Mouse (Mus musculus) adrenal gland, postnatal 25 days (tissue): ENCODE results near the gene Stx5a. TPM values are rescaled to one million over a fixed set of nuclear protein-coding genes. Genes with fewer than 3 reads are reported as not detected.

Experiments used
- DNase-seq: peaks from one replicate; pipeline ENCODE4 v3.0.0; 2021; ENCODE audit warnings: mixed read lengths
- total RNA-seq: library from RNA; stranded (reverse); gene quantifications from 2 replicates; pipeline ENCODE4 v1.2.3, GENCODE M21; 2021

Gene Stx5a
- total RNA-seq, 1 experiment from 2014 or later, result 106 TPM

DNA sequence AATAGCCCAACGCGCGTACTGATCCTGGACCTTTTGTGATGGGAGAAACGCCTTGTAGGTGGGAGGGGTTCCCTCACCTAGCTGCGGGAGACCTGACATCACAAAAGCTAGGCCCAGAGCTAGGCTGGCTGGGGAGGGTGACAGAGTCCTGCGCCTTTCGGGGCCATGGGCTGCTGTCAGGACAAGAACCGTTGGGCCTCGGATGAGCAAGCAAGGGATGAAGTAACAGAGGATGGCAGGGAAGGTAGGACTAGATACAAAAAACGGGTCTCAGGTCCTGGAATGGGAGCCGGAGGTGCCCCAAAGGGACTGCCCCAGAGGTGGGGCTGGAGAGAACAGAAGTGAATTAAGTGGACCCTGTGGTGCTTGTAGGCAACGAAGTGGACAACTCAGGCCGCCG lies 610 bp upstream of the Stx5a start, which contains the start of gene 1700092M07Rik:
TSS of gene 1700092M07Rik (plus strand) at position 116 of the 400 bp plus-strand sequence.
- DNase-seq, result no peak

DNA sequence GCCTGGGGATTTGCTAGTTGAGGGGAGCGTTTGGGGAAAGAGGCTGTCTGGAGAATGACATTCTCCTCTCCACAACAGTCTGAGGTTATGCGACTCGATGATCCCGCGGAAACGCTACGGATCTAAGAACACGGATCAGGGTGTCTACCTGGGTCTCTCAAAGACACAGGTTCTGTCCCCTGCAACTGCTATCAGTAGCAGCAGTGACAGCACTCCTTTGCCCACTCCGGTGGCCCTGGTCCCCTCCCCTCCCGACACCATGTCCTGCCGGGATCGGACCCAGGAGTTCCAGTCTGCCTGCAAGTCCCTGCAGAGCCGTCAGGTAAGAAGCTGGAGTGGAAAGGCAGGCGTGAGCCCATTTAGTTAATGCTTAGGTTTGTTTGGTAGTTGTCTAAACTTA lies 963 bp downstream of the Stx5a start:
- DNase-seq, result no peak

DNA sequence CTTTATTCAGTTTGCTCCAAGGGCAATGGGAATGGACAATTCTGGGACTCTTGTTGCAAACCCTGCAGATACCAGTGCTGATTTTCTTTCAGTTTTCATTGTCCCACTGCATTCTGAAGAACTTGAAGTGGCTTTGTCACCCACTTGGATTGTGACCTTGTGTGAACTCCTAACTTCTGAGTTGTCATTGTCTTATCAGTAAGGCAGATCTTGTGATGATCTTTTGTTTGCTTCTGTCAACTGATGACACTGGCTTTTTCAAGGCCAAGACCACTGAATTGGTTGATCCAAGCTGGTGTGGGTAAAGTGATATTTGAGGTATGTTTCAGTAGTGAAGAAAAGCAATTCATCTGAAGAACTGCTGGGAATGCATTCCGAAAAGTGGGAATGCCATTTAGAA lies 4.2 kb downstream of the Stx5a start:
- no peak for DNase-seq

DNA sequence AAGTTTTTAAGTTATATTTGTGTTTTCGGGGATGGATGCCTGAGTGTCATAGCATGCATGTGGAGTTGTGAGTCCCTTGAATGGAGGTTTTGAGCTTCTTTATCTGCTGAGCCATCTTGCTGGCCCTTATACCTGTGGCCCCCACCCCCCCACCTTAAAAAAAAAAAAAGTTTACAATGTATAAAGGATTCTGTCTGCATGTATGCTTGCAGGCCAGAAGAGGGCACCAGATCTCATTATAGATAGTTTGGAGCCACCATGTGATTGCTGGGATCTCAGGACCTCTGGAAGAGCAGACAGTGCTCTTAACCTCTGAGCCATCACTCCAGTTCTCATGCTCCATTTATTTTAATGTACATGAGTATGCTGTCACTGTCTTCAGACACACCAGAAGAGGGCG lies 6.2 kb downstream of the Stx5a start:
- DNase-seq, result no peak

DNA sequence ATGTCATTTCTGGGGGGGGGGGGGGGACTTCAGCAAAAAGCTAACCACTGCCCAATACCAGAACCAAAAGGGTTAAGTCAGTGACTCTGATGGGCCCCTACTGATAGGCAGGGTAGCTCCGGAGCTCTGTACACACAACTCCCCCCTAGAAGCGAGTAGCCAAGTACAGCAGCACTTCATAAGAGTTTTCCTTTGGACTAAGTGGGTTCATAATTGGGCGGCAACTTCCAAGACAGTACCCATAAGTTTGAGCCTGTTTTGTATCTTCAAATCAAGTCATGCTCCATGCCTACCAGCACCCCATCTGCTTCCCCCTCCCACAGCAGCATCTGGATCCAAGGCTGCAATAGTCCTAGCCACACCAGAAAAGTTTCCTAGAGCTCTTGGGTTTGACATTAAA lies 14.4 kb downstream of the Stx5a start:
- no peak for DNase-seq

DNA sequence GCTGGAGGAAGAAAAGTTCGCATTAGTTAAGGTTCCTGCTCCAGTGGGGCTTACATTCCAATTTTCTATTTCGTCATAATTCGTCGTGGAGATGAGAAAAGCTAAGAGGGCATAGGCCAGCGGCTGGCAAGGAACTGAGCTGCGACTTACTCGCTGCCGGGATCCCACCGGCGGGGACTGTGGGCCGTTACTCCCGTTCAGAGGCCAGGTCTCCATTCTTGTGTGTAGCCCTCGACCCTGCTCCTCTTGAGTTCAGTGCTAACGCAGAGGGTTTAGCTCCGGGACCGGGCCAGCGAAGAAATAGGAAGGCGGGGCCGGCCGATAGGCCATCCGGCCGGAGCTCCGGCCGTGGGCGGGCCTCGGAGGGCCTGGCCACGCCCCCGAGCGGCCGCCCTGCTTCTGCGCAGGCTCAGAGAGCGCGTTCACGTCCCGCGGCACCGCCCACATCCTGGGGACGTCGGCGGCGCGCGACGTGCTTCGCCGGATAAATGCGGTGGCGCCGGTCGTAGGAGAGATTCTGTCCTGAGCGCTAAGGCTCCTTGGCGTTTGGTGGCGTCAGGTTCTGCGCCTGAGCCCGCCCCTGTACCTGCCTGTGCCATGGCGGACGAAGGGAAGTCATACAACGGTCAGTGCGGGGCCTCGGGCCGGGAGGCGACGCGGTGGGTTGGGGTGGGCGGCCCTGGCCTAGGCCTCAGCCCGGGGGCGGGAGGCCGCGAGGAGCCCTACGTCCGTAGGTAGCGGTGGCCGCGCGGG lies 15.6 kb downstream of the Stx5a start, which contains the start of gene Nxf1:
TSS of gene Nxf1 (plus strand) at position 439 of the 753 bp plus-strand sequence.
- peak; percentile 96 for DNase-seq

DNA sequence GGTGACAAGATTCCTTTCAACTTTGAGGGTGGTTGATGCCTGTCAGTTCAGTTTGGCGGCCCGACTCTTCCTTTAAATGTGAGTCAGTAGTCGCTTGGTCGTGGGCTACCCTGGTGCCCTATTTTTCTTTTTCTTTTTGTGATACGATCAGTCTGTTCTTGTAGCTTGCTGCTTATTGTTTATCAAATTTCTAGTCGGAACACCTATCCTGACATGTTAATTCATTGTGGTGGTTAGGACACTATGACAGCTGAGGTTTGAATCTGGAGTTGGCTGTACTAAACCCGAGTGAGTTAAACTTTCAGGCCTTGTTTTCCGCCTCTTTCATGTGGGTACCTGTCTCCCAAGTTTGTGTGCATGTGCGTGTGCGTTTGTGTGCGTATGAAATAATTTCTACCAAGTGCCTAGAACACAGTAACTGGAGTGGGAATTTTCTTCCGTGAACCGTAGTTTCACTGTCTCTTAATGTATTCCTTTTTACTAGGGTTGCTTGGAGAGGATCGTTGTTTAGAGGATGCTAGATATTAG lies 16.3 kb downstream of the Stx5a start:
- DNase-seq, result no peak

DNA sequence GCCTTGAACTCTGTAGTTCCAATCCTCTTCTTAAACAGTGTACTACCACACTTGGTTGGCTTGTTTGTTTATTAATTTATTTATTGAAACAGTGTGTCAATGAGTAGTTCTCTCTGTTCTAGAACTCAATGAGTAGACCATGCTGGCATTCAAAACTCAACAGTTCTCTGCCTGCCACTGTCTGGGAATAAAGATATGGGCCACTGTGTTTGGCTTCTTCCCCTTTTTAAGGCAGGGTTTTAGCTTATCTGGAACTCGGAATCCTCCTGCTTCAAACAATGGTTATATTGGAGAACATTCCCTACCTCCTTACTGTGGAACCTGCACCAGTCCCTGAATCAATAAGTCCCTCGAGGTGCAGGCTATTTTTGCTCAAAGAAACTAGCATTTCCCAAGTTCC lies 17.7 kb downstream of the Stx5a start:
- DNase-seq, result no peak

DNA sequence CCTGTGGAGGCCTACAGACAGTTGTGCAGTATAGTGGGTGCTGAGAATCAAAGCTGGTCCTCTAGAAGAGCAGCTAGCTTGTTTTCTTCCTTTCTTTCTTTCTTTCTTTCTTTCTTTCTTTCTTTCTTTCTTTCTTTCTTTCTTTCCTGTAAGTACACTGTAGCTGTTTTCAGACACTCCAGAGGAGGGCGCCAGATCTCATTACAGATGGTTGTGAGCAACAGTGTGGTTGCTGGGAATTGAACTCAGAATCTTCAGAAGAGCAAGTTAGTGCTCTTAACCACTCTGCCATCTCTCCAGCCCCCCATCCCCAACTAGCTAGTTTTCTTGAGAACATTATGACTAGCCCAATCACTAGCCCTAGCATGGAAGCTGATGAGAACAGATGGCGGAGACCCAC lies 19.5 kb downstream of the Stx5a start:
- no peak for DNase-seq

DNA sequence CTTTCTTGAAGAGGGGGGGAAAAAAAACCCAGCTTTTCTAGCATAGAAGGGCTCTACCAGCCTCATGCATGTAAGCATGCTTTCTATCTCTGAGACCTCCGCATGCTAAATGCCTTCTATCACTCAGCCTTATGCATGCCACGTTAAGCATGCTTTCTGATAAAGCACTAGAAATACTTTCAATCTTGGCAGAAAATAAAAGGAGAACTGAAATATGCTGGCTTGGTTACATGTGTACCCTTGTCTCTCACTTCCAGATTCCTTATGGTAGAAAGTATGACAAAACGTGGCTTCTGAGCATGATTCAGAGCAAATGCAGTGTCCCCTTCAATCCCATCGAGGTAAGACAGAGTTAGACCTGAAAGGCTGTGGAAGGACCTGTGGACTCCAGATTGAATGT lies 22.1 kb downstream of the Stx5a start:
- DNase-seq, result no peak

DNA sequence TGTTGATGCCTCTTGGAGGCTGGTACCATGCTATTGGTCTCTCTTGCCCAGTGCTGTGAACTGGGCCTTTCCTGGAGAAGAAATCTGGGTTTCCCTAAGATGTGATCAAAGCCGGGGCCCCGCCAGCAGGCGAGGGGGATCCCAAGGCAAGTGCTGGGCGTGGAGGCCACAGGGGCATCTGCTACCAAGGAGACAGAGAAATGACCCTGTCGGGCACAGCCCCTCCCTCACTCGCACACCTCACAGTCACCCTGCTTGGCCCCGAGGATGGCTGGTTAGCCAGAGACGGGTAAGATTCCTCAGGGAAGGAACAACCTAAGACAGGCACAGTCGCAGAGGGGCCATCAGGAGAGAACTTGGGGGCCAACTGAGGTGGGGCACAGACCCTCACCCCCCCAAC lies 24.3 kb downstream of the Stx5a start:
- no peak for DNase-seq

DNA sequence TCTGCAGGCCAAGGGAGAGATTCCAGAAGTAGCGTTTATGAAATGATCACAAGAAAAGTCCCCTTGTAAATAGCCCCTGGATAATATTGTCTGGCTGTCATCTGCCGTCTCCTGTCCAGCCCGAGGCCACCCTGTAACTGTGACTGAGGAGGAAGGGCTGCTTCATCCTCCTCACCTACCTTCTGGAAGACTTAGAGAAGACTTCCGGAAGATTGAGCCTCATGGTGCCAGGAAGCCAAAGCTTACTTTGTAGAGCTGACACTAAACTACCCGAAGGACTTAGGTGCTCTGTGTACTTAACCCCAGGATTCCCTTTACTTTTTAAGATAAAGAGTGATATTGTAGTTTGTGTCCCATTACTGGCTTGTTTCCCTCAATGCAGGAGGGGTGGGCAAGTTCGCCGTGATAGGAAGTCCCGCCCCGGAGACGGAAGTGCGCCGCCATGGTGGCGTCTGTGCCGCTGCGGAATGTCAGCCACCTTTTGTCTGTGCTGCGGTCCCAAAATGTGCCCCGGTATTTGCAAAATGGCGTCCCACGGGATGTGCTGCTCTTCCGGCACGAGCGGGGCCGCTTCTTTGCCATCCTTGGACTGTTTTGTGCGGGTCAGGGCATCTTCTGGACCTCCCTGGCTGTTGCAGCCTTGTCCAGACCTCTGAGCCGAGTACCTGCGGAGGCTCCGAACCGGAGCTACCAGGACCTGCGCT lies 29.5 kb downstream of the Stx5a start, which contains the start of gene Tmem223:
TSS of gene Tmem223 (plus strand) at position 430 of the 704 bp plus-strand sequence.
- DNase-seq, result peak; percentile 82

DNA sequence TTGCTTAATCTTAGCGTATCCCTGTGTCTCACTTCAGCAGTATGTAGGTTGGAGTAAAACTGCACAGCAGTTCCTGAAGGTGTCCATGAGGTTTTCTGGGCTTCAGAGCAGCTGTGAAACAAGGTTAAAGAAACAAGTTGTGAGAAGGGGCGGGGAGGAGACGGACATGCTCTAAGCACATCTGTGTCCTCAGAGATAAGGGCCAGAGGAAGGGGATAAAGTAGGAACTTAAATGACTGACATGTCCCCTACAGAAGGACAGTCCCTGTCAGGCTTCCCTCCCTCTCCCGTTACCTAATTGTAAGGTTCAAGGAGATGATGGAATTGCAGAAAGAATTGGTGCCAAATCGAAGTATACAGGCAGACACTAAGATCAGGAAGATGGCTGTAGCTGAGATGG lies 31.8 kb downstream of the Stx5a start:
- DNase-seq, result no peak

DNA sequence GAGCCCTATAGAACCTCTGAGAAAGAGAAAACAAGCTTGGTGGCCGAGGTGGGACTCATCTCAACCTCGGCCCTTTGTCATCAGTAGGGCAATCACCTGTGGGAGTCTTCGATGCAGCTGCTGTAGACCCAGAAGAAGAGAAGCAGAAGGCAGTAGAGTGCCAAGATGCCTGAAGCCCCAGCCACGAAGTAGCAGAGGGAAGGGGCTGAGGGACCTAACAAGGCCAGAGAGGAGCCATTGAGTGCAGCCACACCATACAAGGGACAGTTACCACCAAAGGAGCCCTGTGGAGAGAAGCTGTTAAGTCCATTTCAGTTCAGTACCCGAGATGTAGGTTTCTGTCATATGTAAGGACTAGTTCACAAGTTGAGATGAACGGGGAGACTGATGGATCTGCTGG lies 32.2 kb downstream of the Stx5a start:
- DNase-seq, result no peak

DNA sequence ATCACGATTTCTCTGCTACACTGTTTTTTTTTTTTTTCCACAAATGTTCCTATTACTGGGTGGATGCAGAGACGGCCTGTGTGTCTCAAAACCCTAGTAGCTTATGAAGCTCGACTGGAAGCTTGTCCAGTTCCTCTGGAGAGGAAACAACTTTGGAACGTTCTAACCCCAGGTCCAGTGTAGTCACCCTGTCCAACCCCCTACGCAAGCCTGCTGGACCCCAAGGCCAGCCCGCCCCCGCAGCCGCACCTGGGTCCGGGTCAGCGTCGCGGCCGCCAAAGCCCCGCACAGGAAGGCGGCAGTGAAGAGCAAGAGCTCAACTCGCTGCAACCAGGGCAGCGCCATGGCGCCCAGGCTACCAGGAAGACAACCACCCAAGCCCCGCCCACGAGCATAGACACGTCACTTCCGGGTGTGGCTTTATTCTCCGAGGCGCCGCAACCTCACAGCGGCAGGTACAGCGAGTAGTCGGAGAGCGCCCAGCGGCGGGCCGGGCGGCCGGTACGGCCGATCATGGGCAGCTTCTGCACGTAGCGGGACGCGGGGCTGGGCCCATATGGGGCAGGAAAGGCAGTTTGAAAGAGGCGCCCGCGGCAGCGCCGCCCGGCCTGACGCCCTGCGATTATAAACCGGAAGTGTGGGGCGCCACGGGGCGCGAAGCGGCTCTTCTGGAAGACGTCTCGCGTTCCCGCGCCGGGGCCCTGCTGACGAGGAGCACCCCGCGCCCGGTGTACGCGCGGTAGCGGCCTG lies 33.0 kb downstream of the Stx5a start, which contains the start of gene Tmem179b:
TSS of gene Tmem179b (minus strand) at position 382 of the 750 bp plus-strand sequence.
- DNase-seq, result peak; percentile 95

DNA sequence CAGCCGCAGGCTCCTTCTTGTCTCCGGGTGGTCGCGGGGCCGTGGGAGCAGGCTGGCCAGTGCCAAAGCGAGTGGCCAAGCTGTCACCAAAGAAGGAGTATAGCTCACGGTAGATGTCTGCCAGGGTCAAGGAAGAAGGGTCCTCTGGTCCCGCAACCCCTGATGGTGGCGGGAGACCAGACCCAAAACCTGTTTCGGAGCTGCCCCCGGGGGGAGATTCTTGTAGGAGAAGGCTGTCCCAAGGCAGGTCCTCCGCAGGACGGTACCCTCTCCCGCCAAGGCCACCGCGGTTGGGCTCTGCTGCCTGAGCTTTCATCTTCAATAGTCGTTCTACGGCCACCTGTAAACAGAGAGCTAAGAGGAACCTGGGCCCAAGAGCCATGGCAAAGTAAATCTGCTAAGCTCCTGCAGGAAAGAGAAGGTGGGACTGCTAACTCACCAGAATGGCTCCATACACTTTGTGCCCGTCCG lies 33.8 kb downstream of the Stx5a start:
- DNase-seq, result peak; percentile 33

DNA sequence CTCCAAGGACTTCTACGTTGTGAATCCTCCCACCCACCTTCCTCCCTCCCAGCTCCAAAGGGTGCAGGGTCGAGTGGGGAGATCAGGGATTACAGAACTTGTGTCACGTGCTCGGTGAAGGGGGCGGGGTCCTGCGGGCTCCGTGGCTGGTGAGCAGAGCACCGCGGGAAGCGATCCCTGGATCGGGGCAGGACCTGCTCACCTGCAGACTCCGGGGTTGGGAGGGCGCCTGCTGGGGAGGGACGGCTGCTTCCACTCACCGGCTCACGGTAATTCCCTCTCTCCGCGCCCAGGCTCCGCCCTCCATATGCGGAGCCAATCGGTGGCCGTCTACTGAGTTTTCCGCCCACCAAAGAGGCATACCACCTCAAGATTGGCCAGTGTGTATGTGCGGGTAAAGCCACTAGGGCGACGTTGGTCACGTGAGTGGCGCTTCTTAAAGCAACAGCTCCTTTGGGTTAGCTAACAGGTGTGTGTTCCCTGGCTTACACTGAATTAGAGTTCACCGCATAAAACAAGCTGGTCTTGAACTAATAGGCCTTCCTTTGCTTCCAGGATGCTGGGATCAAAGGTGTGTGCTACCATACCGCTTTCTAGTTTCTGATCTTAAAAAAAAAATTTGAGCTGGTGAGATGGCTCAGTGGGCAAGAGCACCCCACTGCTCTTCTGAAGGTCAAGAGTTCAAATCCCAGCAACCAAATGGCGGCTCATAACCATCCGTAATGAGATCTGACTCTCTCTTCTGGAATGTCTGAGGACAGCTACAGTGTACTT lies 45.0 kb downstream of the Stx5a start, which contains the start of gene Taf6l:
TSS of gene Taf6l (minus strand) at position 410 of the 774 bp plus-strand sequence.
- DNase-seq, result peak; percentile 86

DNA sequence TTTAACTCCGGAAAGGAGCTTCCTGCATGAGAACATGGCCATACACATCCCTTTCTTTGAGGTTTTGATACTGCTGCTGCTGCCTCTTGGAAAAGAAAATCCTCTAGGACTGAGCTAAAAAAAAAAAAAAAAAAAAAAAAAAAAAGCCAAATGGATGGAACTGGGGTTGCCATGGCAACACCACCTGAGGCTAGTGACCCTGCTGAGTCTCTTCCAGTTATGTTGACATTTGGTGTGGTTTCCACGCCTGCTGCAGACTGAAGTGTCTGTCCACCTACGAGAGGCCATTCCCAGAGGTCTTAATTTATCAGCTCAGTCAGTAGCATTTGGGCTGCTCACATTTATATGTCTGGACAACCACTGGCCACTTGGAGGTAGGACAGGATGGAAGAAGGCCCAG lies 47.3 kb downstream of the Stx5a start:
- no peak for DNase-seq

DNA sequence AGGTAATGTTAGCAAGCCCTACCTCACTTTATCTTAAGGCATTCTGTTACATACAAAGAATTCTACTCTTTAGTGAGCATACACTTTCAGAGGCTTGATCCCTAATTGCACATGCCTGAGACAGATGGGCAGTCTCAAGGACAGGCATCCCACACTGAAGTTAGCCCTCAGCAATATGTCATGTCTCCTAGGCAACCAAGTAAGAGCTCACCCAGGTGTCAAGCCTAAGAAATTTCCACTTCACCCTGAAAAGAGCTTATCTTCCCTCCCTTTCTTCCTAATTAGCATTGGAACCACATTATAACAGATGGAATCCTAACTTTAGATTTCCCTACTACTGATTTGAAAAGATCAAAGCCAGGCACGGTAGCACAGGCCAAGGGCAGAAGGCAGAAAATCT lies 48.0 kb downstream of the Stx5a start:
- DNase-seq, result no peak

DNA sequence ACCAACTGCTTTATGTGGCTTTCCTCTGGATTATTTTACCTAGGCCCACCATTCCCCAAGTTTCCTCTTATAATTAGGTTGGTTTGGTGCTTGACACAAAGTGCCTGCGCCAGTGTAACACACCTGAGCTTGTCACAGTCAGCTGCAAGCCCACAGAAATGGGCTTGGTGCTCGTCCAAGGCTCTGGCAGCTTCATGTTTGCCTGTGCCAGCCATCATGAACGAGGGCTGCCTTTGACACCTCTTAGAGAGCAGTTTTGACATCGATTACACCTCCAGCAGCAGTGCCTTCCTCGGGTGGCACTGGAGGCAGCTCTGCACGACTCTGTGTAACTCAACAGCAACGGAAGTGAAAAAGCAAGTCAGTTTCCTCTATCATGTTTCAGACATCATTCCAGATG lies 49.0 kb downstream of the Stx5a start:
- no peak for DNase-seq

DNA sequence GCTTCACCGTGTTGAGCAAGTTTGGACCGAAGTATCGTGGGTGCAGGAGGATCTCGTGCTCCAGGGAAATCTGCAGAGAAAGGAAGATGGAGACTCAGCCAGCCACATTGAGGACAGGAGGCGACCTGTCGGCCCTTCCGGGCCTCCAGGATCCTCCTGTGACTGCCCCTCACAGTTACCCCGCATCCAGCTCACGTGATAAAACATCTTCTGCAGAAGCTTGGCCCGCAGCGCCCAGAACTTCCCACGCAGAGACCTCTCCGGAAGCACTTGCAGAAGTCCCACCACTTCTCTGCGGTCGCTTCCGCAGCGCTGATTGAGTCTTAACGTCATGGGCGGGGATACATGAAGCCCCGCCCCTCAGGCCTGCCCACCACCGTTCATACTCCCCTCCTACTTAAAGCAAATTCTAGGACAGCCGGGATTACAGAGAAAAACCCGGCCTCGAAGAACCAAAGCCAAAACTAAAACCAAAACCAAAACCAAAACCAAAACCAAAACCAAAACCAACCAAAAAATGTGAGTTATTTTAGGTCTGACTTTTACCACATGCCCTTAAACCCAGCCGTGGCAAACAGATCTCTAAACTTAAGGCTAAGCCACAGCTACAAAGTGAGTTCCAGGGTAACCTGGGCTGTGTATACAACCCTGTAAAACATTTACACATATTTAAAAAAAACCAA lies 57.2 kb downstream of the Stx5a start, which contains the start of gene Polr2g:
TSS of gene Polr2g (minus strand) at position 314 of the 683 bp plus-strand sequence.
- DNase-seq, result peak; percentile 89
